Mouse (Mus musculus) ES-E14 (cell line): Measurements from ENCODE around the gene Eef2. TPM values are rescaled to one million over a fixed set of nuclear protein-coding genes. Genes with fewer than 3 reads are reported as not detected.

Experiments
- DNase-seq: peaks from one replicate; pipeline ENCODE4 v3.0.0-alpha.2; 2013; ENCODE audit warnings: low read depth, low spot score
- H3K27ac ChIP-seq: 2 replicates; pipeline ENCODE4 v1.5.1; 2012; ENCODE audit warnings: low read depth, mild to moderate bottlenecking, low read length, moderate library complexity, mixed read lengths; ENCODE audit not compliant: poor library complexity, insufficient read depth, severe bottlenecking
- H3K36me3 ChIP-seq: 2 replicates; pipeline ENCODE4 v1.6.1; 2012; ENCODE audit warnings: mild to moderate bottlenecking, low read length, moderate library complexity, mixed read lengths; ENCODE audit not compliant: control insufficient read depth, poor library complexity, insufficient read depth, severe bottlenecking
- H3K4me1 ChIP-seq, 2 experiments: fragments of 150-350 bp in 1 of 2; sonication (generic) in 1 of 2; 2 replicates each; pipeline ENCODE4 v1.6.1; 2012; ENCODE audit warnings: low read length in 2 of 2, mild to moderate bottlenecking in 1 of 2, mixed read lengths in 1 of 2; ENCODE audit not compliant: control insufficient read depth in 2 of 2, insufficient read depth in 2 of 2, poor library complexity in 1 of 2
- H3K4me3 ChIP-seq, 2 experiments: fragments of 150-350 bp in 1 of 2; sonication (generic) in 1 of 2; 2 replicates each; pipeline ENCODE4 v1.5.1; 2012; ENCODE audit warnings: low read length in 2 of 2, low read depth in 1 of 2, mild to moderate bottlenecking in 1 of 2, mixed read lengths in 1 of 2; ENCODE audit not compliant: insufficient read depth in 1 of 2, poor library complexity in 1 of 2, severe bottlenecking in 1 of 2
- H3K9ac ChIP-seq: 2 replicates; pipeline ENCODE4 v1.6.1; 2012; ENCODE audit warnings: low read depth, mild to moderate bottlenecking, low read length, mixed read lengths; ENCODE audit not compliant: poor library complexity, insufficient read depth, severe bottlenecking
- H3K9me3 ChIP-seq: fragments of 150-350 bp; sonication (generic); 2 replicates; pipeline ENCODE4 v1.6.1; 2012; ENCODE audit warnings: low read depth, mild to moderate bottlenecking, low read length; ENCODE audit not compliant: control insufficient read depth, insufficient read depth
- CHD2 ChIP-seq: IDR thresholded peaks from 2 replicates; pipeline ENCODE4 v1.6.1; 2014; ENCODE audit warnings: mild to moderate bottlenecking, low read depth, low read length, inconsistent platforms
- HCFC1 ChIP-seq: IDR thresholded peaks from 2 replicates; pipeline ENCODE4 v1.6.1; 2012; ENCODE audit warnings: low read length, inconsistent platforms, borderline replicate concordance; ENCODE audit not compliant: insufficient read depth
- MAFK ChIP-seq: IDR thresholded peaks from 2 replicates; pipeline ENCODE4 v1.6.1; 2014; ENCODE audit warnings: mild to moderate bottlenecking, low read depth, low read length, inconsistent platforms; ENCODE audit not compliant: insufficient read depth
- ZC3H11A ChIP-seq: IDR thresholded peaks from 2 replicates; pipeline ENCODE4 v1.6.1; 2012; ENCODE audit warnings: low read depth, mild to moderate bottlenecking, inconsistent platforms, low read length, borderline replicate concordance
- ZNF384 ChIP-seq: IDR thresholded peaks from 2 replicates; pipeline ENCODE4 v1.6.1; 2012; ENCODE audit warnings: low read depth, low read length, inconsistent platforms
- in situ Hi-C, 2 experiments: fragments of 600-800 bp; cut with MboI; formaldehyde crosslinking; loops; one replicate each; pipeline ENCODE4 v1.15.1; 2025; ENCODE audit warnings: low sequenced_read_pairs in 2 of 2, inconsistent platforms in 1 of 2; ENCODE audit not compliant: unreplicated experiment in 2 of 2
- total RNA-seq: library from RNA; depleted of rRNA; stranded (reverse); fragments of 300-350 nt; gene quantifications from 2 replicates; pipeline ENCODE4 v1.2.3, GENCODE M21; 2012; rRNA removed

The Eef2 gene
- total RNA-seq, 1 experiment, result 2,093 TPM

GRCm38 (mm10) chr10:81230438-81231332 is 54.3 kb downstream of the Eef2 start, which contains the start of gene Atcay:
Gene Atcay, minus strand, starts transcription at chr10:81230833.
- in situ Hi-C loops, result no loop called here
- no peak for DNase-seq
- Histone ChIP-seq H3K4me3 (peak within 1 kb of the TSS; percentile 14 to 45; a peak in 3 of 4 replicates), H3K27ac (no peak within 1 kb of the TSS), H3K9me3 (no peaks in the 10 kb centered on the region), H3K4me1 (peaks cover 3 to 22% of the 10 kb centered on the region in 2 experiments; a peak in 3 of 4 replicates), H3K36me3 (no peaks in the 10 kb centered on the region), H3K9ac (peak within 1 kb of the TSS; percentile 37; the same call in 1 of the 2 replicates)
- TF ChIP-seq ZNF384 (peak; percentile 84), MAFK (no peak)

- no peak overlapping the region for H3K27ac ChIP-seq
- no peak for DNase-seq
- H3K4me3 ChIP-seq, result no peak overlapping the region
Measured at GRCm38 (mm10) chr10:81231436-81231835, 55.0 kb downstream of the Eef2 start.

More at GRCm38 (mm10) chr10:81231436-81231835, 55.0 kb downstream of the Eef2 start:
- in situ Hi-C loops, result no loop called here
- no peak overlapping the region for H3K9ac ChIP-seq
- H3K9me3 ChIP-seq, result no peaks in the 10 kb centered on the region
- TF ChIP-seq ZC3H11A (no peak), ZNF384 (no peak), HCFC1 (no peak), MAFK (no peak), CHD2 (no peak)
- H3K36me3 ChIP-seq, result no peaks in the 10 kb centered on the region
- H3K4me1 ChIP-seq, result peaks cover 3 to 22% of the 10 kb centered on the region in 2 experiments; a peak in 3 of 4 replicates

Other genes starting within 250 kb of the Eef2 start
- gene Gadd45b, start 246.6 kb upstream of the Eef2 start, total RNA-seq, result 26.4 and 36.0 TPM in 2 replicates
- gene Gng7, start 161.7 kb upstream of the Eef2 start, total RNA-seq, result 0.79 and 0.94 TPM in 2 replicates
- 1.1 and 1.3 TPM in 2 replicates for gene Diras1, start 151.0 kb upstream of the Eef2 start, total RNA-seq
- gene Slc39a3, start 139.2 kb upstream of the Eef2 start, total RNA-seq, result 12.6 and 13.1 TPM in 2 replicates
- 113 and 116 TPM in 2 replicates for gene Sgta, start 116.5 kb upstream of the Eef2 start, total RNA-seq
- gene Thop1, start 106.6 kb upstream of the Eef2 start, total RNA-seq, result 155 and 174 TPM in 2 replicates
- gene Creb3l3, start 77.8 kb upstream of the Eef2 start, total RNA-seq, result 0.94 and 2.2 TPM in 2 replicates
- gene Map2k2, start 70.7 kb upstream of the Eef2 start, total RNA-seq, result 115 and 121 TPM in 2 replicates
- gene Zbtb7a, start 41.4 kb upstream of the Eef2 start, total RNA-seq, result 15.7 and 30.1 TPM in 2 replicates
- 37.8 and 50.7 TPM in 2 replicates for gene Pias4, start 8.7 kb upstream of the Eef2 start, total RNA-seq
- 65.1 and 66.4 TPM in 2 replicates for gene Dapk3, start 6.4 kb downstream of the Eef2 start, total RNA-seq
- 0.54 and 0.79 TPM in 2 replicates for gene 4930442H23Rik, start 7.2 kb downstream of the Eef2 start, total RNA-seq
- not detected in 2 replicates for gene Nmrk2, start 25.4 kb downstream of the Eef2 start, total RNA-seq
- 4.1 and 5.5 TPM in 2 replicates for gene Atcay, start 54.2 kb downstream of the Eef2 start, total RNA-seq
- 0.67 and 4.7 TPM in 2 replicates for gene Zfr2, start 56.5 kb downstream of the Eef2 start, total RNA-seq
- 0.85 and 5.0 TPM in 2 replicates for gene Matk, start 76.3 kb downstream of the Eef2 start, total RNA-seq
- 114 and 138 TPM in 2 replicates for gene Mrpl54, start 90.3 kb downstream of the Eef2 start, total RNA-seq
- gene Apba3, start 90.3 kb downstream of the Eef2 start, total RNA-seq, result 72.3 and 90.2 TPM in 2 replicates
- gene Tjp3, start 115.0 kb downstream of the Eef2 start, total RNA-seq, result 5.2 and 15.2 TPM in 2 replicates
- 27.3 and 34.6 TPM in 2 replicates for gene Pip5k1c, start 116.3 kb downstream of the Eef2 start, total RNA-seq
- 53.1 and 54.9 TPM in 2 replicates for gene Cactin, start 144.5 kb downstream of the Eef2 start, total RNA-seq
- gene Tbxa2r, start 152.1 kb downstream of the Eef2 start, total RNA-seq, result 2.3 and 4.5 TPM in 2 replicates
- gene Gipc3, start 166.6 kb downstream of the Eef2 start, total RNA-seq, result 0.09 and 0.16 TPM in 2 replicates
- gene Hmg20b, start 173.8 kb downstream of the Eef2 start, total RNA-seq, result 43.5 and 55.9 TPM in 2 replicates
- gene Mfsd12, start 180.9 kb downstream of the Eef2 start, total RNA-seq, result 28.7 and 46.1 TPM in 2 replicates
- gene 4930404N11Rik, start 189.2 kb downstream of the Eef2 start, total RNA-seq, result 9.4 and 19.1 TPM in 2 replicates
- gene Fzr1, start 201.9 kb downstream of the Eef2 start, total RNA-seq, result 63.0 and 94.5 TPM in 2 replicates
- gene Dohh, start 207.8 kb downstream of the Eef2 start, total RNA-seq, result 168 and 183 TPM in 2 replicates
- 1.1 and 1.8 TPM in 2 replicates for gene Gm48551, start 207.8 kb downstream of the Eef2 start, total RNA-seq
- 2.5 and 2.7 TPM in 2 replicates for gene Gm48552, start 212.4 kb downstream of the Eef2 start, total RNA-seq
- gene Smim24, start 216.4 kb downstream of the Eef2 start, total RNA-seq, result 1.7 TPM in 2 replicates